ENCODE assay signal across 9 mouse cellular contexts in genomic region chr7:100496371-100496770, GRCm38 (mm10). TPM values are rescaled to one million over a fixed set of nuclear protein-coding genes. Genes with fewer than 3 reads are reported as not detected.
DNase-seq lines count a peak whose midpoint lies in the region; ATAC-seq and TF ChIP-seq lines count a peak whose summit lies in the region.
"Had no signal": no experiment of that assay in that cellular context is flagged by ENCODE, and none has a peak within 500 bp of the region (broad histone marks: within the 10 kb centered on the region; RNA-seq: fewer than 3 reads in every experiment).

No protein-coding gene starts in this region.

- ATAC-seq in heart, embryonic 14.5 days (ENCODE audit: insufficient number of reproducible peaks, insufficient read depth, low FRiP score, low read depth) = no peak
- no peak for ATAC-seq in forebrain, postnatal 0 days
- ATAC-seq in liver, embryonic 16.5 days (ENCODE audit: low read depth) = no peak

- no peaks in the 10 kb centered on the region for H3K27me3 ChIP-seq in heart, embryonic 14.5 days (ENCODE audit: control insufficient read depth, insufficient read depth, low read length)
- H3K27me3 ChIP-seq in ES-Bruce4 (ENCODE audit: control insufficient read depth, insufficient read depth, low read length, poor library complexity, severe bottlenecking) = no peaks in the 10 kb centered on the region
- H3K27me3 ChIP-seq in forebrain, postnatal 0 days (ENCODE audit: insufficient read depth, low read length) = no peaks in the 10 kb centered on the region
- H3K27me3 ChIP-seq in liver, embryonic 16.5 days (ENCODE audit: control insufficient read depth, insufficient read depth, low read depth, low read length) = no peaks in the 10 kb centered on the region

- TF ChIP-seq EP300 in ES-Bruce4 (IDR thresholded peaks at IDR 0.05; ENCODE audit: insufficient read depth, low read depth, low read length) = no peak

- H3K27ac ChIP-seq in heart, embryonic 14.5 days (replicated peaks in 1 of 2; ENCODE audit: control insufficient read depth in 1 of 2, insufficient read depth in 1 of 2, low read depth in 2 of 2, low read length in 2 of 2) = peak overlapping the region; percentile 40 to 87; a peak in 2 of 4 replicates
- H3K27ac ChIP-seq in ES-Bruce4 (ENCODE audit: insufficient read depth, low read length) = peak overlapping the region; percentile 70
- H3K27ac ChIP-seq in forebrain, postnatal 0 days (ENCODE audit: low read depth, low read length) = peak overlapping the region; percentile 54
- peak overlapping the region; percentile 93 for H3K27ac ChIP-seq in liver, embryonic 16.5 days (ENCODE audit: low read length)

- 72% methylated on average over 6 of the region's 6 CpGs for WGBS in heart, embryonic 14.5 days
- WGBS in forebrain, postnatal 0 days = 77% methylated on average over 6 of the region's 6 CpGs
- WGBS in liver, embryonic 16.5 days (ENCODE audit: insufficient replicate concordance) = 72% methylated on average over 6 of the region's 6 CpGs

- no peak for TF ChIP-seq CTCF in ES-Bruce4 (IDR thresholded peaks at IDR 0.05; ENCODE audit: low read depth, low read length)
- TF ChIP-seq CTCF in forebrain, postnatal 0 days (IDR thresholded peaks at IDR 0.05; ENCODE audit: low read depth) = no peak

- TF ChIP-seq POLR2A in ES-Bruce4 (IDR thresholded peaks at IDR 0.05; ENCODE audit: insufficient read depth, low read length) = no peak

- H3K4me3 ChIP-seq in heart, embryonic 14.5 days (ENCODE audit: control insufficient read depth in 1 of 2, insufficient read depth in 1 of 2, low read depth in 1 of 2, low read length in 2 of 2) = no peak overlapping the region
- H3K4me3 ChIP-seq in ES-Bruce4 (ENCODE audit: low read depth, low read length) = no peak overlapping the region
- H3K4me3 ChIP-seq in forebrain, postnatal 0 days (ENCODE audit: low read depth, low read length) = no peak overlapping the region
- H3K4me3 ChIP-seq in liver, embryonic 16.5 days (ENCODE audit: low read depth, low read length) = peak overlapping the region; percentile 92

- peak overlapping the region; percentile 49; the same call in 1 of the 2 replicates for H3K9ac ChIP-seq in heart, embryonic 14.5 days (ENCODE audit: low read length)
- H3K9ac ChIP-seq in ES-Bruce4 (ENCODE audit: low read depth, poor library complexity, severe bottlenecking) = peak overlapping the region; percentile 15
- no peak overlapping the region for H3K9ac ChIP-seq in forebrain, postnatal 0 days
- H3K9ac ChIP-seq in liver, embryonic 16.5 days (ENCODE audit: low read depth, low read length) = peak overlapping the region; percentile 97

- DNase-seq in heart, postnatal 25 days (ENCODE audit: low spot score) = no peak
- no peak for DNase-seq in forebrain, postnatal 0 days
- DNase-seq in cerebellum, adult 9-11 months = no peak
- DNase-seq in testis, postnatal 14 days (ENCODE audit: low spot score) = no peak
- no peak for DNase-seq in left cerebral cortex, adult 9 months (ENCODE audit: low spot score in 2 of 2)

- peaks cover 43% of the 10 kb centered on the region for H3K36me3 ChIP-seq in heart, embryonic 14.5 days (ENCODE audit: control insufficient read depth, insufficient read depth, low read length)
- H3K36me3 ChIP-seq in ES-Bruce4 (ENCODE audit: control insufficient read depth, insufficient read depth, low read length, poor library complexity, severe bottlenecking) = peaks cover 19% of the 10 kb centered on the region
- H3K36me3 ChIP-seq in forebrain, postnatal 0 days (ENCODE audit: insufficient read depth) = no peaks in the 10 kb centered on the region
- H3K36me3 ChIP-seq in liver, embryonic 16.5 days (ENCODE audit: control insufficient read depth, insufficient read depth) = peaks cover 60% of the 10 kb centered on the region

- intact Hi-C loops in heart, postnatal 25 days (cut with DNase I) = no loop called here

- H3K4me1 ChIP-seq in heart, embryonic 14.5 days (ENCODE audit: control insufficient read depth in 2 of 2, insufficient read depth in 2 of 2, low read length in 2 of 2) = peaks cover 30 to 43% of the 10 kb centered on the region in 2 experiments
- peaks cover 6% of the 10 kb centered on the region for H3K4me1 ChIP-seq in ES-Bruce4 (ENCODE audit: control insufficient read depth, insufficient read depth, low read length)
- peaks cover 20% of the 10 kb centered on the region for H3K4me1 ChIP-seq in forebrain, postnatal 0 days (ENCODE audit: insufficient read depth)
- peaks cover 57% of the 10 kb centered on the region for H3K4me1 ChIP-seq in liver, embryonic 16.5 days (ENCODE audit: control insufficient read depth, low read depth, low read length)

- H3K4me2 ChIP-seq in heart, embryonic 14.5 days (ENCODE audit: low read length) = peak overlapping the region; percentile 97
- H3K4me2 ChIP-seq in forebrain, postnatal 0 days (ENCODE audit: low read depth) = peak overlapping the region; percentile 8; the same call in 1 of the 2 replicates
- peak overlapping the region; percentile 77 for H3K4me2 ChIP-seq in liver, embryonic 16.5 days (ENCODE audit: low read depth, low read length)

- H3K9me3 ChIP-seq in heart, embryonic 14.5 days (ENCODE audit: control insufficient read depth, low read length) = no peaks in the 10 kb centered on the region
- no peaks in the 10 kb centered on the region for H3K9me3 ChIP-seq in ES-Bruce4 (replicated peaks; ENCODE audit: control insufficient read depth, insufficient read depth, low read length, poor library complexity, severe bottlenecking)
- H3K9me3 ChIP-seq in forebrain, postnatal 0 days (ENCODE audit: low read length) = no peaks in the 10 kb centered on the region
- no peaks in the 10 kb centered on the region for H3K9me3 ChIP-seq in liver, embryonic 16.5 days (replicated peaks; ENCODE audit: control insufficient read depth, low read length)

RNA-seq across cellular contexts. Expression of gene Ucp2, which starts 3.2 kb away (rescaled TPM):
- polyA plus RNA-seq in heart, embryonic 14.5 days (2014; fragmentation: Nextera tagmentation; extraction: Ambion mirVana) = 127 and 130 TPM in 2 replicates
- 100 to 1,000 TPM; 426 to 460 TPM for total RNA-seq in heart, postnatal 25 days (2021)
- polyA plus RNA-seq in ES-Bruce4 (2011; ENCODE audit: insufficient read depth, insufficient read length, low read depth, missing spikeins) = 162 and 171 TPM in 2 replicates
- 28.9 and 88.3 TPM in 2 replicates for total RNA-seq in forebrain, postnatal 0 days (2014; rRNA removed)
- polyA plus RNA-seq in forebrain, postnatal 0 days (2015; fragmentation: Nextera tagmentation; extraction: Ambion mirVana) = 83.6 and 106 TPM in 2 replicates
- 722 and 766 TPM in 2 replicates for polyA plus RNA-seq in liver, embryonic 16.5 days (2015; fragmentation: Nextera tagmentation; extraction: Ambion mirVana)

RNA-seq across cellular contexts. Expression of gene Dnajb13, which starts 18.4 kb away (rescaled TPM):
- 0.15 TPM in 1 of 2 replicates, not detected in the other for polyA plus RNA-seq in heart, embryonic 14.5 days (2014; fragmentation: Nextera tagmentation; extraction: Ambion mirVana)
- not detected for total RNA-seq in heart, postnatal 25 days (2021)
- 0.39 TPM in 1 of 2 replicates, not detected in the other for polyA plus RNA-seq in ES-Bruce4 (2011; ENCODE audit: insufficient read depth, insufficient read length, low read depth, missing spikeins)
- total RNA-seq in forebrain, postnatal 0 days (2014; rRNA removed) = 3.4 TPM in 2 replicates
- 4.0 and 7.0 TPM in 2 replicates for polyA plus RNA-seq in forebrain, postnatal 0 days (2015; fragmentation: Nextera tagmentation; extraction: Ambion mirVana)
- polyA plus RNA-seq in liver, embryonic 16.5 days (2015; fragmentation: Nextera tagmentation; extraction: Ambion mirVana) = 3.0 and 4.4 TPM in 2 replicates

RNA-seq across cellular contexts. Expression of gene Ucp3, which starts 23.6 kb away (rescaled TPM):
- polyA plus RNA-seq in heart, embryonic 14.5 days (2014; fragmentation: Nextera tagmentation; extraction: Ambion mirVana) = 0.08 TPM in 2 replicates
- 10 to 100 TPM; 40.6 to 49.9 TPM for total RNA-seq in heart, postnatal 25 days (2021)
- not detected in 2 replicates for polyA plus RNA-seq in ES-Bruce4 (2011; ENCODE audit: insufficient read depth, insufficient read length, low read depth, missing spikeins)
- total RNA-seq in forebrain, postnatal 0 days (2014; rRNA removed) = 0.15 and 0.19 TPM in 2 replicates
- not detected in 2 replicates for polyA plus RNA-seq in forebrain, postnatal 0 days (2015; fragmentation: Nextera tagmentation; extraction: Ambion mirVana)
- polyA plus RNA-seq in liver, embryonic 16.5 days (2015; fragmentation: Nextera tagmentation; extraction: Ambion mirVana) = 0.05 and 0.08 TPM in 2 replicates
- total RNA-seq: common myeloid progenitor, adult 5-6 weeks had no signal

RNA-seq across cellular contexts. Expression of gene Coa4, which starts 40.5 kb away (rescaled TPM):
- 22.8 and 26.6 TPM in 2 replicates for polyA plus RNA-seq in heart, embryonic 14.5 days (2014; fragmentation: Nextera tagmentation; extraction: Ambion mirVana)
- total RNA-seq in heart, postnatal 25 days (2021) = 10 to 100 TPM; 14.1 to 16.3 TPM
- polyA plus RNA-seq in ES-Bruce4 (2011; ENCODE audit: insufficient read depth, insufficient read length, low read depth, missing spikeins) = 9.2 and 14.6 TPM in 2 replicates
- total RNA-seq in forebrain, postnatal 0 days (2014; rRNA removed) = 4.8 and 10.3 TPM in 2 replicates
- polyA plus RNA-seq in forebrain, postnatal 0 days (2015; fragmentation: Nextera tagmentation; extraction: Ambion mirVana) = 3.5 and 5.7 TPM in 2 replicates
- polyA plus RNA-seq in liver, embryonic 16.5 days (2015; fragmentation: Nextera tagmentation; extraction: Ambion mirVana) = 10.7 and 13.1 TPM in 2 replicates

Comparison
In these comparisons a context has a peak if more than half of its experiments do, and no peak if none do; other contexts are left out.
1. H3K4me2 ChIP-seq: peak in every context shown above with its lines; median percentile 97 in heart, embryonic 14.5 days; 77 in liver, embryonic 16.5 days; 8 in forebrain, postnatal 0 days.